In the genomic region with DNA sequence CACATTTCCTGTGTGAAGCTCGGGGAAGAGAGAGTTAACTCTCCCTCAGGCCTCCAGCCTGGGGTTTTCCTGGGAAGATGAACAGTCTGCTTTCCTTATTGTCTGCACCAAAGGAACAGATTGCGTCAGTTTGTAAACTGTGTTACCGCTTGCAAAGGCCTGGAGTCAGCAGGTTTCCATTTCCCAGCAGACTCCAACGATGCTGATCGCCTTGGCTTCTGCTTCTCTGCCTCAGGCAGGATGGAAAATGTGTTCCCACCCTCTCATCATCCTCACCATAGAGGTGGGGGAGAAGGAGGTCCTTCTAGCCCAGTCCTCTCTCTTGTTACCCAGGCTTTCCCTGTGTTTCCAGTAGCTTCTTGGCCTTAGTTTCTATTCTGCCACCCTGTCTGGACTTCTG, we compare ENCODE assay signal across 9 mouse cellular contexts. TPM values are rescaled to one million over a fixed set of nuclear protein-coding genes. Genes with fewer than 3 reads are reported as not detected.
DNase-seq lines count a peak whose midpoint lies in the region; ATAC-seq lines count a peak whose summit lies in the region.
"Had no signal": no experiment of that assay in that cellular context is flagged by ENCODE, and none has a peak within 500 bp of the region (broad histone marks: within the 10 kb centered on the region; RNA-seq: fewer than 3 reads in every experiment).

No protein-coding gene starts in this region.

- peaks cover 56% of the 10 kb centered on the region for H3K4me1 ChIP-seq in hindbrain, embryonic 13.5 days (replicated peaks)
- peaks cover 16% of the 10 kb centered on the region for H3K4me1 ChIP-seq in midbrain, embryonic 16.5 days (ENCODE audit: control insufficient read depth, insufficient read depth, low read length)
- peaks cover 20% of the 10 kb centered on the region for H3K4me1 ChIP-seq in heart, embryonic 11.5 days (ENCODE audit: control insufficient read depth, insufficient read depth, low read length)

- 0 out of 2 replicates have a peak, but pooled peaks cover 7% of the 10 kb centered on the region for H3K27me3 ChIP-seq in hindbrain, embryonic 13.5 days
- no peaks in the 10 kb centered on the region for H3K27me3 ChIP-seq in midbrain, embryonic 16.5 days (ENCODE audit: control insufficient read depth, insufficient read depth, low read depth, low read length)
- H3K27me3 ChIP-seq in heart, embryonic 11.5 days (ENCODE audit: control insufficient read depth, insufficient read depth, low read length): no peaks in the 10 kb centered on the region
- H3K27me3 ChIP-seq: liver, embryonic 13.5 days had no signal

- 0 out of 2 replicates have a peak overlapping the region, but pooled peaks have one; percentile 31 for H3K9ac ChIP-seq in hindbrain, embryonic 13.5 days
- H3K9ac ChIP-seq in midbrain, embryonic 16.5 days (ENCODE audit: low read depth, low read length): no peak overlapping the region
- no peak overlapping the region for H3K9ac ChIP-seq in heart, embryonic 11.5 days (ENCODE audit: low read depth, low read length)
- H3K9ac ChIP-seq: liver, embryonic 13.5 days had no signal

- H3K4me2 ChIP-seq in hindbrain, embryonic 13.5 days: peak overlapping the region; percentile 10; the same call in 1 of the 2 replicates
- peak overlapping the region; percentile 15 for H3K4me2 ChIP-seq in midbrain, embryonic 16.5 days (ENCODE audit: low read length)
- no peak overlapping the region for H3K4me2 ChIP-seq in heart, embryonic 11.5 days
- H3K4me2 ChIP-seq: liver, embryonic 13.5 days had no signal

- peak overlapping the region; percentile 88 for H3K27ac ChIP-seq in hindbrain, embryonic 13.5 days
- H3K27ac ChIP-seq in midbrain, embryonic 16.5 days (ENCODE audit: low read length): peak overlapping the region; percentile 59
- H3K27ac ChIP-seq in heart, embryonic 11.5 days (ENCODE audit: low read depth, low read length): no peak overlapping the region
- H3K27ac ChIP-seq: liver, embryonic 13.5 days had no signal

- intact Hi-C loops in left cerebral cortex, postnatal 25 days (cut with DNase I): no loop called here
- intact Hi-C loops in left cerebral cortex, postnatal 36 days (cut with DNase I): no loop called here

- peak; percentile 41 to 56 for DNase-seq in left cerebral cortex, postnatal 25 days (ENCODE audit: low spot score in 2 of 2)
- no peak for DNase-seq in left cerebral cortex, postnatal 36 days (ENCODE audit: low spot score in 2 of 2)
- peak; percentile 53 to 62 for DNase-seq in cerebellum, postnatal 10 days
- no peak for DNase-seq in kidney, adult 8-10 months
- no peak for DNase-seq in thymus, postnatal 4 days
- DNase-seq: liver, embryonic 13.5 days had no signal

- 15% methylated on average over 5 of the region's 5 CpGs for WGBS in hindbrain, embryonic 13.5 days
- WGBS in midbrain, embryonic 16.5 days: 19% methylated on average over 5 of the region's 5 CpGs
- 54% methylated on average over 5 of the region's 5 CpGs for WGBS in heart, embryonic 11.5 days (ENCODE audit: insufficient replicate concordance)

- H3K9me3 ChIP-seq in hindbrain, embryonic 13.5 days: no peaks in the 10 kb centered on the region
- H3K9me3 ChIP-seq in midbrain, embryonic 16.5 days (replicated peaks; ENCODE audit: control insufficient read depth, low read length, poor library complexity, severe bottlenecking): no peaks in the 10 kb centered on the region
- H3K9me3 ChIP-seq in heart, embryonic 11.5 days (replicated peaks; ENCODE audit: control insufficient read depth, low read length): no peaks in the 10 kb centered on the region
- H3K9me3 ChIP-seq: liver, embryonic 13.5 days had no signal

- no peak overlapping the region for H3K4me3 ChIP-seq in hindbrain, embryonic 13.5 days
- no peak overlapping the region for H3K4me3 ChIP-seq in midbrain, embryonic 16.5 days (ENCODE audit: low read depth, low read length)
- H3K4me3 ChIP-seq in heart, embryonic 11.5 days (ENCODE audit: low read depth, low read length): no peak overlapping the region
- H3K4me3 ChIP-seq: liver, embryonic 13.5 days had no signal

- H3K36me3 ChIP-seq in hindbrain, embryonic 13.5 days: no peaks in the 10 kb centered on the region
- no peaks in the 10 kb centered on the region for H3K36me3 ChIP-seq in midbrain, embryonic 16.5 days (ENCODE audit: control insufficient read depth, insufficient read depth, low read length)
- H3K36me3 ChIP-seq in heart, embryonic 11.5 days (ENCODE audit: control insufficient read depth, insufficient read depth, low read length): no peaks in the 10 kb centered on the region
- H3K36me3 ChIP-seq: liver, embryonic 13.5 days had no signal

- ATAC-seq in hindbrain, embryonic 13.5 days (ENCODE audit: low FRiP score): peak; percentile 70
- ATAC-seq in midbrain, embryonic 16.5 days: peak; percentile 69
- no peak for ATAC-seq in heart, embryonic 11.5 days (replicated peaks; ENCODE audit: insufficient number of reproducible peaks, low FRiP score, low TSS enrichment)

RNA-seq across cellular contexts. Expression of a gene that starts 33.1 kb away (rescaled TPM):
- 100 to 1,000 TPM in 1 of 2 experiments, 10 to 100 TPM in 1; 94.7 to 103 TPM for total RNA-seq in left cerebral cortex, postnatal 25 days (2021)
- 100 to 1,000 TPM in 1 of 2 experiments, 10 to 100 TPM in 1; 95.8 to 105 TPM for total RNA-seq in left cerebral cortex, postnatal 36 days (2021)
- 5.6 and 6.4 TPM in 2 replicates for polyA plus RNA-seq in hindbrain, embryonic 13.5 days (2015; fragmentation: Nextera tagmentation; extraction: Ambion mirVana)
- polyA plus RNA-seq in midbrain, embryonic 16.5 days (2015; fragmentation: Nextera tagmentation; extraction: Ambion mirVana): 6.7 and 6.8 TPM in 2 replicates
- polyA plus RNA-seq in heart, embryonic 11.5 days (2014; fragmentation: Nextera tagmentation; extraction: Ambion mirVana): 1.1 TPM in 2 replicates

Comparison
In these comparisons a context has a peak if more than half of its experiments do, and no peak if none do; other contexts are left out.
1. DNase-seq: peak in left cerebral cortex, postnatal 25 days (2 of 2) and cerebellum, postnatal 10 days (2 of 2); none in left cerebral cortex, postnatal 36 days (0 of 2), kidney, adult 8-10 months (0 of 2) and thymus, postnatal 4 days (single experiment).